Mouse (Mus musculus) heart, postnatal 10 days (tissue): ENCODE data around the gene Iqcd. TPM values are rescaled to one million over a fixed set of nuclear protein-coding genes. Genes with fewer than 3 reads are reported as not detected.

ENCODE experiments used
- DNase-seq, 2 experiments: peaks; one replicate each; pipeline ENCODE4 v3.0.0; 2021
- intact Hi-C: fragments of 180-260 bp; cut with DNase I; formaldehyde crosslinking; loops from one replicate; pipeline ENCODE4 v1.15.1; 2025
- total RNA-seq, 2 experiments: library from RNA; stranded (reverse); gene quantifications; 2 replicates each; pipeline ENCODE4 v1.2.3; 2021

Gene Iqcd
- under 1 TPM in 1 of 2 experiments, not detected in 1; 0.17 TPM for total RNA-seq

DNA sequence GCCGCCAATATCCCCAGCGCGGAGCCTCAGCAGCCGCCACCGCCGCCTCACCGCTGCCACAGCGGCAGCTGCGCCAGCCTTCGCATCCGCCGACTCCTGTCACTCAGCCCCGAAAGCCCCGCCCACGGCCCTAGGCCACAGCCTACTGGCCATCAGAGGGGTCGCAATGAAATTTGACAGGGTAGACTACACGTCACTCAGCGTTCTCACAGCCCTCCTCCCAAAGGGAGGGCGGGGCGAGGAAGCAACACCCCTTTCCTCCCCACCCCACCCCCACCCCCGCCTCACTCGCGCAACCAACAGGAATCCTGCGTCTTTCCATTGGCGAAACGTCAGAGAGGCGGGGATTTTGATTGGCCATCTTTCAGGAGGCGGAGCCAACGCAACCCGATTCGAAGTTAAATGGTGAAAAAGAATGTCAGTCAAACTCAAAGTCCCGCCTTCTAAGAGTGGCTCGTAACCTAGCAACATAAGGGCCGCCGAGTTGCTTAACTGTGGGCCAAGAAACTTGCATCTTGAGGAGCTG, at the start of gene Iqcd, which contains the start of gene Tpcn1:
Iqcd (plus strand) TSS at position 448 of the 526 bp plus-strand sequence.
Tpcn1 (minus strand) TSS at position 105 of the 526 bp plus-strand sequence.
- intact Hi-C loops, result loop anchor here (5.0 kb wide), 1 partner anchor 81 kb away; no protein-coding TSS in a partner anchor
- peak; percentile 99 to 100 for DNase-seq

DNA sequence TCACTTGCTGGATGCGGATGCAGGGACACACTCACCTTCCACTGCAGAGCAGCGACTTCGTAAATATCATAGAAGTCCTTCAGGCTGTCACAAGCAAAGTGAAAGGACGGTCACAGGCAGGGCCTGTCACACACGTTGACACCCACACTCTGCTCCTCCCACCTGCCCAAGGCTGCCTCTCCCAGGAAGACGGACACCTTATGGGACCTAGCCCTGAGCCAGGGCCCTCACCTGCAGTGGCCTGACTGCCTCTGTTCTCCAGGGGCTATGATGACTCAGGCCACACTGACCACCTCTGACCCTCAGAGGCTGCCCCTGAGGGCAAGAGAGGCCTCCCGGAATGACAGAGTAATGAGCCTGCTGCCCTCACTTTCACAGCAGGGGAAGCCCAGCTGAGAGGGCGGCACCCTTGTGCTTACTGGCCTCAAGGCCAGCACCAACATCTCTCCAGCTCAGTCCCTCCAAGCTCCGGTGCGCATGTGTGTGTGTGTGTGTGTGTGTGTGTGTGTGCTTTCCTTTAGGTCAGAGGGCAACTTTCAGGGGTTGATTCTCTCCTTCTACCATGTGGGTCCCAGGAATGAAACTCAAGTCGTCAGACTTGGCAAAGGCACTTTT, 40.5 kb upstream of the Iqcd start:
- no peak for DNase-seq
- intact Hi-C loops, result no loop called here

DNA sequence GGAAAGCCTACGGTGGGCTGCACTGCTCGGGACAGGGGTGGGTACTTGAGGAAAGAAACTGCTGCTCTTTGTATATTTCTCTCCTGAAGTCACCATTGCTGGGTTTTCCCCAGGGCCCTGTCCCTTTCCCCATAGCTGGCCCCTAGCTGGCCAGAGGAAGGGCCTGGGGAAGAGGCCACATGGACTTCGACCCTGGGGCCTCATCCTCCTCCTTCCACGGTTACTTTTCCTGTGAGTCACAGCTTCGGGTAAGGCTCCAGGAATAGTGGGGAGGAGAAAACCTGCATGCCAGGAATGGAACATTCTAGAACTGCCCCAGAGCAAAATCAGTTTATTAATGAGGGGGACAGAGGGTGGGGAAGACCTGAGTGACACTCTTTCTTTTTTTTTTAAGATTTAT, 38.7 kb upstream of the Iqcd start:
- DNase-seq, result no peak
- intact Hi-C loops, result no loop called here

DNA sequence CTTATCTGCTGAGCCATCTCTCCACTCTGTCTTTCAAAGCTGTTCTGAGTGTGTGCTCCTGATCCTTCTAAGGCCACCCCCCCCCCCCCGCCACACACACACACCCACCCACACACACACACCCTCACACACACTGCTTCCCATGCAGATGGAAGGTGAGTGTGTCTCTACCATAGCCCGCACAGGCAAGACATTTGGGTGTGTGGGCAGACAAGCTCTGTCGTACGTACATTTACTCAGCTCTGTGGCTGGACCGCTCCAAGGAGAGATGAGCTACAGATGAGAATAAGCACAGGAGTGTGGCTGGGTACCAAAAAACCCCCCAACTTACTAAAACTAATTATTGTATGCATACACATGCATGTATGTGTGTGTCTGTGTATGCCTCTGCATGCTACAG, 38.1 kb upstream of the Iqcd start:
- intact Hi-C loops, result no loop called here
- no peak for DNase-seq

DNA sequence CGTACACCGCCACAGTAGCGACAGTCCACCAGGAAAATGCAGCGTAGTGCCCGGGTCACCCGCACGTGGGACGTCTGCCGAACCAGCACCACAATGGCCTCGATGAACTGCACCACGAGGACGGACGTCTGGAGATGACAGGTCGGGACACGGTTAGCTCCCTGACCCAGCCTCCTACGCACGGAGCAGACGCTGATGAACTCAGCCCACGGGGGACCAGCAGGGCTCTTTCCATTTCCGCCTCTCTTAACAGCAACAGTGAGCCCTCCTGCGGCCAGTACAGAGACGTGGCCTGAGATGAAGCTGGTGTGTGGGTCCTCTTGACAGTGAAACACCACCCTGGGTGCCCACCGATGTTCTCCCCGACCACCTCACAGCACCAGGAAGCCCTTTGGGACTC, 32.9 kb upstream of the Iqcd start:
- no peak for DNase-seq
- intact Hi-C loops, result no loop called here

DNA sequence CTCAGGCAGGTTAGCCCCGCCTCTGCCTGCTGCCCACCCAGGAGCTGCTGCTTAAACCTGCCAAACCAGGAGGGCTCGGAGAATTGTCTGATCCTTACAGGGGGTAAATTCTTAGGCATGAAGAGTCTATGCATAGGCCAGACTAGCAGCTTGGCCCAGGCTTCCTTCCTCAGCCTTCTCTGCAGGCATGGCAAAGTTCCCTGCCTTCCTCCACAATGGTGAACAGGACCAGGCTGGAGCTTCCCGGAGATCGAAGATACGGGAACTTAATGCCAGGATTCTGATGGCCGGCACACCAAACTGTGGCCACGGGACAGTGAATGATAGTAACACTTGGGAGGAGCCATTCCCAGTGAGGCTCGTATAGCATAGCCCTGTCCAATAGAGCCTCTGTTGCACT, 30.8 kb upstream of the Iqcd start:
- DNase-seq, result no peak
- intact Hi-C loops, result no loop called here

DNA sequence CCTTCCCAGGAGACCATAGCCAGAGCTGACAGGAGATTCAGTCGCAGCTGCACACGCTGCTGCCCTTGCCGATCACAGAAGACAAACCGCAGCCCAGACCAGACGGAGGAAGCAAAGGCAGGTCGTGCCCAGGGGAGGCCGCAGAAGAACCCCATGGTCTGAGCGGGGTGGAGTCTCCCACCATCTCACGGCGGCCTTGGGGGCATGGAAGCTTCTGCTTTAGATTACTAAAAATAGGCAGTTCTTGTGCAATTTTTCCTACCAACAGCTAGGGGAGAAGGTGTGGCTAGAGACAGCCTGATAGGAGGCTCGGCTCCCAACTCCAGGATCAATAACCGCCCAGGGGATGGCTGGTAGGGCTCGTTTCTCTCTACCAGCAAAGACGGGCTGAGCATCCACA, 30.1 kb upstream of the Iqcd start:
- intact Hi-C loops, result no loop called here
- DNase-seq, result no peak

DNA sequence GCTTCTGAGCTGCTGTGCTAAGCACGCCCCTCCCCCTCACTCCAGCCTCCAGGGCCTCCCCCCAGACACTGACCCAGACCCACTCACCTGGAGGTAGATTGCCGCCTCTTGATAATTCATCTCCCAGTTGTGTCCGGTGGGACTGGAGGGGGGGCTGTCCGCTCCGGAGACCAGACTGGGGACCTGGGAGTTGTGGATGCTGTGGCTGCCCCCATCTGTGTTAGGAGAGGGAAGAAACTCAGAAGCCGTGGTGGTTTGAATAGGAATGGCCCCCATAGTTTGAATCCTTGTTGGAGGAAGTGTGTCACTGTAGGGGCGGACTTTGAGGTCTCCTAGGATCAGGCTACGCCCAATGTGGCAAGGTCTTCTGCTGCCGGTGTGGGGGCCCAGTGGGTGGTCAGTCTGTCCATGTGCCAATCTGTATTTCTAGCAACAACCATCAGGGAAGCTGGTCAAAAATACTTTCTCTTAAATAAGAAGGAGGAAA, 28.6 kb upstream of the Iqcd start:
- intact Hi-C loops, result no loop called here
- no peak for DNase-seq

DNA sequence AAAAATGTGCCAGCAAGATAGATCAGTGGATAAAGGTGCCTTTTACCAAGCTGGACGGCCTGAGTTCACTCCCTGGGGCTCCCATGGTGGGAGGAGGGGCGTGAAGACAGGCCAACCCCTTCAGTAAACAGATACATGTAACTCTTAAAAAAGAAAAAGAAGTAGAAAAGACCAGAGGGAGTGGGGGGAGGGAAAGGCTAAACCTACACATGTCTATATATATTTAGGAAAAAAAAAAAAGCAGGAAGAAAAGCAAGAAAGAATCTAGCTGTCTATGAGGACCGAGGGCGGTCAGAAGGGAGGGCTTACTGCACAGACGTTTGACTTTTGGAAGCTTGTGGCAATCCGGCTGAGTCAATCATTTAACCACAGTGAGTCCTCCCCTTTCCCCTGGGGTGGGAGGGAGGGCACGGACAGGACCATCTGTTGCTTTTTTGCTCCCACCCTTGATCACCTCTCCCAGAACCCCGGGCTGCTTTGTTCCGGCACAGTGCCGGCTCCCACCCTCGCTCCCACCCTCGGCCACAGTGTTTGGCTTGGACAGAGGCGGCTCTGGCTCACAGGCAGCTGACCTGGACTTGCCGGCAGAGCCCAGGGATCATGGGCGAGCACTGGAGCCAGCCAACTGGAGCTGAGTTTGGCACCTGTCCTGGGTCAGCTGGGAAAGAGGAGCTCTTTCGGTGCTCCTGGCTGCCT, 28.1 kb upstream of the Iqcd start:
- intact Hi-C loops, result no loop called here
- peak; percentile 78 to 85 for DNase-seq

DNA sequence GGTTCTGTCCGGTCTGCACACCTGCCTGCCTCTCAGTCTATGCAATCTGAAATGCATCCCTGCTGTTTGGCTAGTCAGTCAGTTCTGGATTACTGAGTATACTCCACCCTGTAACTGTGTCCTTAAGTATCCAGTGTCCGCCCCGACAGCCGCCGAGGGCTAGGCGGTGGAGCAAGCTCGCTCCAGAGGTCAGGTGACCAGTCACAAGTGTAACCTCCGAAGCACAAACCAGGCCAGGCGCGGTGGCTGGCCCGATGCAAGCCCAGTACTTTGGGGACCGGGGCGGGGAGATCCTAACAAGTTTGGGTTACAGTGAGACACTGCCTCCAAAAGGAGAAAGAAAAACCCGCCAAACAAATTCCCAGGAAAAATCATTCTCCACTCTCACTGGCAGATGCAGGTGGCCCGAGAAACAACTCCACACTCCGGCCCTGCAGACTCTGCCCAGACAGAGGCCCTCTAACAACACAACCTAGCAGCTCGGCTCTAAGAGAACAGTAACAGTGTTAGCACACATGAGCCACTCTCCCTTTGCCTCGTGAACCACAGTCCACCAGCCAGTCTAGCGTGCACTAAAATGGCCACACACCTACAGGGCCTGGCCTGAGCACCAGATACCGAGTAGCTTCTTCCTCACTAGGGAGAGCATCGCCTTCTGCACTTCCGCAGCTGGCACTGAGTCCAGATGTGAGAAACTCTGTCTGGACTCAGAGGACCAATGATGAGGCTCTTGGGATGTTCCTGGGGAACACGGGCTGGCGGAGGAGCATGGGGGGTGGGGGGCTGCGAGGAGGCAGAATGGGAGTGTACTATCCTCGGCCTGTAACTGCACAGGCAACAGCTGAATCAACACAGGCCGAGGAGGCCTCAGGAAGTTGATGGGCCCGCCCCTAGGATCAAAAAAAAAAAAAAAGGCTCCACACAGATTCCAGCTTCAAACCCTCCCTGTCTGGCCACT, 25.6 kb upstream of the Iqcd start:
- peak; percentile 76 to 80 for DNase-seq
- intact Hi-C loops, result no loop called here

DNA sequence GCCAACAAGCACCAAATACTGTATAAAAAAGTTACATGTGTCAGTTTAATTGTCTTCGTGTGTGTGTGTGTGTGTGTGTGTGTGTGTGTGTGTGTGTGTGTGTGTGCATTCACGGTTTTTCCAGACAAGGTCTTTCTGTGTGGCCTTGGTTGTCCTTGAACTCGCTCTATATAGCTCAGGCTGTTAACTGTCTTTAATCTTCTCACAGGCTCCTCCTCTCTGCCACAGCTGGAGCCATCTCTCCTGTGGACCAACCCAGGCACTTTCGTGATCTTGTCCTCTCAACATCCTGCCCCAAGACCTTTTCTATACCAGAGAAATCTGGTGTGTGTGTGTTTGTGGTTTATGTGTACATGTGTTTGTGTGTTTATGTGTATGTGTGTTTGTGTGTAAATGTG, 24.9 kb upstream of the Iqcd start:
- intact Hi-C loops, result no loop called here
- no peak for DNase-seq

DNA sequence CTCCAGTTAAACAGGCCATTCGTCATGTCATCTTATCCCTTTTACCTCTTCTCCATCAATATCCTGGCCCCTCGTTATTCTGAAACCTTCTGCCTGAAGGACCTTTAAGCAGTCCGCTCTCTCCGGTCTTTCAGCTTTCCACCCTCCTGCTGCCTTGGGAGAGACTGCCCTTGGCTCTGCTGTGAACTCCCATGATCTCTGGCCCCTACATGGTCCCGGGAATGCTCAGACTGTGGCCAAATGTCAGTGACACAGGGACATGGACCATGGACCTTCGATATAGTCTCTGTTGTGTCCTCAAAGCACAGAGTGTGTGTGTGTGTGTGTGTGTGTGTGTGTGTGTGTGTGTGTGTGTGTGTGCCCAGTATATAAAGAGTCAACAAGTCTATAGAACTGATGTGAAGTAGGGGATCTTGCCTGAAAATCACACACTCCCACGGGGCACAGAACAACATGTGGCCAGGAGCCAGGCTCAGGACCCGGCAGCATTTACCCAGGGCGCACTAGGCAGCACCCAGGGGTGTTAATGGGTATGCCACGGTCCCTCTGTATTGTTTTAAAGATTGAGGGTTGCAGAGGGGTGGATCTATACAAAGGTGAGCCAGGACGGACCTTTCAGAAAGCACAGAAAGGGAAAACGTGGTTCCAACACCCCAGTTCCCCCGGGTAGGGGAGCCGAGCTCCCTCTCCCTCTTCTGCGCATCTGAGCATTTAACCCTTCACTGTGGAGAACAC, 23.5 kb upstream of the Iqcd start:
- intact Hi-C loops, result no loop called here
- no peak for DNase-seq

DNA sequence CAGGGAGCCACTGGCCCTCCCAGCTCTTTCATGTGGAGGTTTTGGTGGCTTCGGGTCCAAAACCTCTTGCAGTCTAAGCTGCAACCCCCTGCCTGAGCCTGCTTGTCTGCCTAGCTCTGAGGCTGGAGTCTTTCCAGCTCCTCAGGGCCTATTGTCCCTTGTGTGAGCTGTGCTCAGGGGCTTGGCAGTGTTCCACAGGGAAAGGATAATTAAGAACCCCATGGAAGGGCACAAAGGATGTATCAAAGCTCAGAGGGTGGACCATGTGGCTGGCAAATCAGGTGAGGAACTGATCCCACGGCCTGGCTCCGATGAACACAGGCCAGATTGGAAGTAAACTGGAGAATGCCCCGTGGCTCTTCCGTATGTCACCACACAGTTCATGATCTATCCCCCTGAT, 22.7 kb upstream of the Iqcd start:
- intact Hi-C loops, result loop anchor here (2.0 kb wide), 1 partner anchor 21 kb away; no protein-coding TSS in a partner anchor
- DNase-seq, result peak; percentile 56 to 60

DNA sequence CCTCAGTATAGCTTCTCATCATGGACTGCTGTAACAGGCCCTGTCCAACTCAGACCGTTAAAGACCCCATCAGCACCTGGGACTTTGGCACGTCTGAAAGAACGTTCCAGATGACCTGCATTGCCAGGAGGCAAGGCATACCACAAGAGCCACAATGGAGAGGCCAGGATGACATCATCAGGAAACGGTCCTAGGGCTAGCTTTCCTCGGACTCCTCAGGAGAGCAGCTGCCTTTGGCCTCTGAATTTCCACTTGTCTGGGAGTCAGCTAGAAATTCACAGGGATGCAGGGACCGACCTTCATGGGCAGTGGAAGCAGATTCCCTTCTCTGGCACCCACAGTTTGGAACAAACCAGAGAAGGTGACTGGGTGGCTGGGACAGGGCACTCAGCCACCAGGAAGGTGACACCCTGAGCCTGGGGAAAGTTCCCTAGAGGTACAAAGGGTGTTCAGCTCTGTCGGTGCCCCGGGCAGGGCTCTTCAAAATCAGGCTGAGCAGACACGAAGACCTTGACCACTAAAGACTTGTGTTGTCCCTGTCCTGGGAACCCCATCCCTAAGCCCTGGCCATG, 22.0 kb upstream of the Iqcd start:
- peak; percentile 57 to 61 for DNase-seq
- intact Hi-C loops, result loop anchor here (2.0 kb wide), 1 partner anchor 20 kb away; no protein-coding TSS in a partner anchor

DNA sequence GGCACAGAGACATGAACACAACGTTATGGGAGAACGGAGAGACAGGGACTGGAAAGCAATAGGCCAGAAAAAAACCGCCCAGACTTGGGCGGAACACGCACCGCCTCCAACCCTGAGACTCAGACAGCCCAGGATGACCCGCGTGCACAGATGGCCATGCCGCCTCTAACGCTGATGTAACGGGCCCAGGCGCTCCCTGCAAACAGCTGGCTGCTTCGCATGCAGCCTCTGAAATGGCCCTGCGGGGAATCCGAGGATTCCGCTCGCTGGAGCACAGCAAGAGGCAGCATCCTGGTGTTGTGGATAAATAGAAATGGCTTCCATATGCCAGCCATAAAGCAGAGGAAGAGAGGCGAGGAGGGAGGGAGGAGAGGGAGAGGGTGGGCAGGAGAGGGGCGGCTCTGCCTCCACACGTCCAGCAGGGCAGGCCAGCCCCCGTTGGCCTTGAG, 21.5 kb upstream of the Iqcd start:
- intact Hi-C loops, result loop anchor here (2.0 kb wide), 1 partner anchor 20 kb away; no protein-coding TSS in a partner anchor
- DNase-seq, result peak; percentile 73 to 79

DNA sequence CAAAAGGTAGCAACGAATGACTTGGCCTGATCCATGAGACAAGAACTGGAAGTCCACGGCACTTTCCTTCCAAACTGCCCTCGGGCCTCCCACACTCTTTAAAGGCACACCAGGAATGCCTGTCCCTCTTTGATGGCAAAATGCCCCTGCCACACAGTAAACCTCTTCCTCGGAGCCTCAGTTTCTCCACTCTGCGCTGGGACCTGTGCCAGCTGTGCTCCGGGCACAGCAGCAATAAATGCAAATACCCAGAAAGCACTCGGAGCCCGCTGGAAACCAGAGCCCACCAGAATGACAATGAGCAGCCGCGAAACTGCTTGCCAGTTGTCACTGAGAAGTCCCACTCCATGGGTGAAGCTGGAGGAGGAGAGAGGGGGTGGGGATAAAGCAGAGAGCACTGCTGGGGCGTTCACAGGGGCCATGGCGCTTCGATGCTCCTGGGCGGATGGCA, 21.0 kb upstream of the Iqcd start:
- intact Hi-C loops, result loop anchor here (2.0 kb wide), 1 partner anchor 19 kb away; no protein-coding TSS in a partner anchor
- no peak for DNase-seq

DNA sequence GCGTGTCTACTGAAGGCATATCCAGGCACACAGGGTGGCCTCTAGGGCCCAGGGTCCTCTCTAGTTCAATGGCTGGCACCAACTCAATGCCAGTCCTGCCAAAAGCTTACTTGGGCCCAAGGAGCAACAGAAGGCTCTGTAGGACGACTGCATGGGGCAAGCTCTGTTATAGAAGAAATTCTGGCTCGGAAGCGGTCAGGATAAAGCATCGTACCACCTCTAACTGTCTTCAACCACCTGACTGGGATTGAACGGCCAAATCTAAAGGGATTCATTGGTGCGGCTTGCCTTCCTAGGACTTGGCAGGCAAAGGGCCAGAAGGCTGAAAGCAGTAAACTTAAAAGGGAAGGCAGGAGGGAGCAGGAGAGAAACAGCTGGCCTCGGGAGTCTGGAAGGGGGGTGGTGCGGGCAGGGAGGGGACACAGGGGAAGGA, 20.5 kb upstream of the Iqcd start:
- peak in 1 of 2 experiments; percentile 37 for DNase-seq
- intact Hi-C loops, result no loop called here

DNA sequence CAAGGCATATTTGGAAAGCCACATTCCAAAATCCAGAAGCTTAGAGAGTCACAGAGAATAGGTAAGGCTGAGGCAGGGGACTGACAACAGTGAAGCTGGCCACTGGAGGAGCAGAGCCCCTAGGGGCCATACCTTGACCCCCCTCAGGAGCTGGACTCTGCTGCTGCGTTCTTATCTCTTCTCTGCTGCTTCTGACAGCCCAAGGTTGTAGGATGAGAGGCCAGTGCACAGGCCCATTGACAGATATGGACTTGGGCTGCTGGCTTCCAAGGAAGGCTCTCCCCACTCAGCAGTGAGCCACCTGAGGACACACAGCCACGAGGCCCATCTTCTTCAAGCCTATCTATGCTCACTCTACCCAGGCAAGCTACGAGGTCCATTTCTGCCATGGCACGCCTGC, 19.9 kb upstream of the Iqcd start:
- intact Hi-C loops, result no loop called here
- no peak for DNase-seq

DNA sequence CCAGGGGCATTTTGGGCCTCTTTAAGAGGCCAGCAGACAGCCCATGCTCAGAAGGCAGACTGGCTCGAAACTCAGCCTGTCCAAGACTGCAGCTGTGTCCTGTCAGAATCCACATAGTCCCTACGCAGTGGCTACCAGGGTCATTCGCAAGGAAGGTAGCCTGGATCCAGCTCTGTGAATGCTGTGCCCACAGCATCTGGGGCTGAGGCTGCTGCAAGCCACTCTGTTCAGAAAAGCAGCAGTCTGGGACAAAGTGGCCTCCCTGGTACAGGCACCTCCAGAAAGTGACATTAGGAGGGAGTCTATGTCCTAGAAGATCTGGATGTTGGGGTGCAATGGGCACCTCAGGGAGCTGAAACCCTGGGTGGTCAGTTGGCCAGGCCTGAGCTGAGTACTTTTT, 19.0 kb upstream of the Iqcd start:
- intact Hi-C loops, result no loop called here

More for the DNA sequence above, 19.0 kb upstream of the Iqcd start:
- DNase-seq, result no peak
